8 mouse cellular contexts compared by ENCODE assay signal in the genomic region with DNA sequence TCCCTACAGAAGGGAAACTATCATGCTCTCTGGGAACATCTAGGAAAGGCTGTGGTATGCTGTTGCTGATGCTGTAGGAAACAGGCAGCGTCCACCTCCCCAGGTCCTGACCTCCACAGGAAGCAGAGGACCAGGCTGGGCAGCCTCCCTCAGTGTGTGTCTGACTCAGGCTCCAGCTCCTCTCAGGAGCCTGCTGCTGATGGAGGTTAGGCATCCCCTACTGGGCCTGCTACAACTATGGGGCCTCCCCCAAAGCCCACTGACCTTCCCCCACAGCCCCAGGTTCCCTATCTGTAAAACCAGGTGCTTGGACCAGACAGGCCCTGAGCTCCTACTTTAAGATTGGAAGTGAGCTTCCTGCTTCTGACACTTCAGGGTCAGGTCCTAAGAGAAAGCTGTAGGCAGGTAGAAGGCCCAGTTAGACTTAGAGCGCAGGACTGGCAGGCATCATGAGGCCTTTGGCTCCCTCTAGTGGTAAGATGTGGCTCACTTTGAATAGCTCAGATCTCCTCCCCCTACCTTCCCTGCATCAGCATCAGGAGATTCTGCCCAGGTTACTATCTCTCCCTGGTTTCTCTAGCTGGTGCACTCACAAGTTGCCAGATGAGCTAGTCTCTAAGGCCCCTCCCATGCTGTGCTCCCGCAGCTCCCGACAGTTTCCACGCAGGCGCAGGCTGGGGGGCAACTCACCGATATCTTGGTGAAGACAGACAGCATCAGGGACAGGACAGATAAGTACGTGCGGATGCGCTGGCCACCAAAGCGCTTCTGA. TPM values are rescaled to one million over a fixed set of nuclear protein-coding genes. Genes with fewer than 3 reads are reported as not detected.
DNase-seq lines count a peak whose midpoint lies in the region; ATAC-seq and TF ChIP-seq lines count a peak whose summit lies in the region.

No protein-coding gene starts in this region.

- peak; percentile 79 for DNase-seq in 416B (ENCODE audit: low read depth)
- peak; percentile 85 for DNase-seq in adrenal gland, postnatal 14 days
- peak; percentile 64 to 66 for DNase-seq in heart, adult 2 months
- peak; percentile 83 for DNase-seq in kidney, adult 2 months
- DNase-seq in limb, embryonic 10.5 days (ENCODE audit: low spot score), result peak; percentile 78
- DNase-seq in midbrain, embryonic 14.5 days, result peak; percentile 95
- DNase-seq in spleen, postnatal 36 days (ENCODE audit: low spot score in 2 of 2), result peak; percentile 67 to 69

- no peaks in the 10 kb centered on the region for H3K9me3 ChIP-seq in embryonic facial prominence, embryonic 12.5 days
- no peaks in the 10 kb centered on the region for H3K9me3 ChIP-seq in limb, embryonic 10.5 days (replicated peaks)
- H3K9me3 ChIP-seq in midbrain, embryonic 14.5 days (ENCODE audit: control insufficient read depth, low read length), result no peaks in the 10 kb centered on the region

- no peak for TF ChIP-seq POLR2A in heart, adult 2 months (IDR thresholded peaks at IDR 0.05; ENCODE audit: insufficient read depth, low read depth, low read length)
- no peak for TF ChIP-seq POLR2A in kidney, adult 2 months (IDR thresholded peaks at IDR 0.05; ENCODE audit: low read depth, low read length)

- H3K9ac ChIP-seq in embryonic facial prominence, embryonic 12.5 days, result no peak overlapping the region
- H3K9ac ChIP-seq in heart, adult 2 months (ENCODE audit: low read depth, low read length), result no peak overlapping the region
- H3K9ac ChIP-seq in midbrain, embryonic 14.5 days (replicated peaks; ENCODE audit: low read length), result no peak overlapping the region

- 0 out of 2 replicates have a peak, but pooled peaks have one; percentile 8 for ATAC-seq in embryonic facial prominence, embryonic 12.5 days (ENCODE audit: insufficient number of reproducible peaks, insufficient read depth, low FRiP score, low TSS enrichment)
- peak; percentile 77 for ATAC-seq in midbrain, embryonic 14.5 days (ENCODE audit: low FRiP score, low TSS enrichment)

- H3K4me1 ChIP-seq in embryonic facial prominence, embryonic 12.5 days, result no peaks in the 10 kb centered on the region
- no peaks in the 10 kb centered on the region for H3K4me1 ChIP-seq in heart, adult 2 months (ENCODE audit: control insufficient read depth, insufficient read depth, low read length)
- H3K4me1 ChIP-seq in kidney, adult 2 months (ENCODE audit: control insufficient read depth, insufficient read depth, low read length), result no peaks in the 10 kb centered on the region
- H3K4me1 ChIP-seq in limb, embryonic 10.5 days, result no peaks in the 10 kb centered on the region
- no peaks in the 10 kb centered on the region for H3K4me1 ChIP-seq in midbrain, embryonic 14.5 days (ENCODE audit: control insufficient read depth, insufficient read depth, low read length)

- no peak overlapping the region for H3K4me3 ChIP-seq in embryonic facial prominence, embryonic 12.5 days
- H3K4me3 ChIP-seq in heart, adult 2 months, result no peak overlapping the region
- H3K4me3 ChIP-seq in kidney, adult 2 months (ENCODE audit: insufficient read depth, low read depth, low read length), result no peak overlapping the region
- H3K4me3 ChIP-seq in limb, embryonic 10.5 days, result no peak overlapping the region
- H3K4me3 ChIP-seq in midbrain, embryonic 14.5 days (replicated peaks; ENCODE audit: low read depth, low read length), result no peak overlapping the region

- TF ChIP-seq CTCF in heart, adult 2 months (IDR thresholded peaks at IDR 0.05), result peak; percentile 95
- TF ChIP-seq CTCF in kidney, adult 2 months (conservative IDR thresholded peaks at IDR 0.05; ENCODE audit: insufficient read depth, insufficient read length, low read depth, low read length), result peak; percentile 99

- no peak overlapping the region for H3K27ac ChIP-seq in embryonic facial prominence, embryonic 12.5 days
- no peak overlapping the region for H3K27ac ChIP-seq in heart, adult 2 months
- H3K27ac ChIP-seq in kidney, adult 2 months (ENCODE audit: insufficient read depth, low read depth, low read length), result no peak overlapping the region
- no peak overlapping the region for H3K27ac ChIP-seq in limb, embryonic 10.5 days
- no peak overlapping the region for H3K27ac ChIP-seq in midbrain, embryonic 14.5 days (replicated peaks; ENCODE audit: low read depth, low read length)

- 42% methylated on average over 11 of the region's 11 CpGs for WGBS in embryonic facial prominence, embryonic 12.5 days
- WGBS in heart, adult 2 months, result 37% methylated on average over 11 of the region's 11 CpGs
- 53% methylated on average over 11 of the region's 11 CpGs for WGBS in kidney, adult 2 months
- WGBS in limb, embryonic 10.5 days, result 47% methylated on average over 11 of the region's 11 CpGs
- 46% methylated on average over 11 of the region's 11 CpGs for WGBS in midbrain, embryonic 14.5 days

- intact Hi-C loops in heart, adult 2 months (cut with DNase I), result loop anchor here (1.0 to 10.0 kb wide), 7 partner anchors 48 to 520 kb away; a partner anchor contains a TSS

- no peaks in the 10 kb centered on the region for H3K79me2 ChIP-seq in heart, adult 2 months (replicated peaks; ENCODE audit: control insufficient read depth, insufficient read depth, low read length)

- H3K27me3 ChIP-seq in embryonic facial prominence, embryonic 12.5 days, result peaks cover 4% of the 10 kb centered on the region; the same call in 1 of the 2 replicates
- no peaks in the 10 kb centered on the region for H3K27me3 ChIP-seq in heart, adult 2 months (ENCODE audit: control insufficient read depth, insufficient read depth, low read length)
- no peaks in the 10 kb centered on the region for H3K27me3 ChIP-seq in kidney, adult 2 months (replicated peaks; ENCODE audit: control insufficient read depth, insufficient read depth, low read length)
- peaks cover 10% of the 10 kb centered on the region; the same call in 1 of the 2 replicates for H3K27me3 ChIP-seq in limb, embryonic 10.5 days (ENCODE audit: low read depth, poor library complexity, severe bottlenecking)
- H3K27me3 ChIP-seq in midbrain, embryonic 14.5 days (ENCODE audit: control insufficient read depth, insufficient read depth, low read length), result no peaks in the 10 kb centered on the region

- peak; percentile 96 for TF ChIP-seq EP300 in heart, adult 2 months (IDR thresholded peaks at IDR 0.05; ENCODE audit: insufficient read depth, low read depth, low read length)

- no peak overlapping the region for H3K4me2 ChIP-seq in embryonic facial prominence, embryonic 12.5 days (replicated peaks)
- H3K4me2 ChIP-seq in midbrain, embryonic 14.5 days (ENCODE audit: low read length), result no peak overlapping the region

- H3K36me3 ChIP-seq in embryonic facial prominence, embryonic 12.5 days, result no peaks in the 10 kb centered on the region
- no peaks in the 10 kb centered on the region for H3K36me3 ChIP-seq in heart, adult 2 months (ENCODE audit: control insufficient read depth, insufficient read depth, low read length)
- H3K36me3 ChIP-seq in kidney, adult 2 months (ENCODE audit: control insufficient read depth, insufficient read depth, low read length), result no peaks in the 10 kb centered on the region
- no peaks in the 10 kb centered on the region for H3K36me3 ChIP-seq in limb, embryonic 10.5 days
- no peaks in the 10 kb centered on the region for H3K36me3 ChIP-seq in midbrain, embryonic 14.5 days (ENCODE audit: control insufficient read depth, insufficient read depth, low read length)

RNA-seq across cellular contexts. Expression of a gene that starts 6.1 kb away (rescaled TPM):
- total RNA-seq in adrenal gland, postnatal 14 days (2021), result not detected in 2 replicates
- 0.09 TPM in 1 of 2 replicates, not detected in the other for polyA plus RNA-seq in embryonic facial prominence, embryonic 12.5 days (2016; fragmentation: Nextera tagmentation; extraction: Ambion mirVana)
- total RNA-seq in heart, adult 2 months (2021), result not detected
- 0.09 TPM in 1 of 2 replicates, not detected in the other for polyA plus RNA-seq in heart, adult 2 months (2012; rRNA removed)
- polyA plus RNA-seq in kidney, adult 2 months (2012; rRNA removed), result 348 and 492 TPM in 2 replicates
- polyA plus RNA-seq in limb, embryonic 10.5 days (2016; fragmentation: Nextera tagmentation; extraction: Ambion mirVana), result 0.08 and 0.11 TPM in 2 replicates
- polyA plus RNA-seq in midbrain, embryonic 14.5 days (2014; fragmentation: Nextera tagmentation; extraction: Ambion mirVana), result not detected in 2 replicates

RNA-seq across cellular contexts. Expression of a gene that starts 30.6 kb away (rescaled TPM):
- total RNA-seq in adrenal gland, postnatal 14 days (2021), result 0.85 and 1.1 TPM in 2 replicates
- polyA plus RNA-seq in embryonic facial prominence, embryonic 12.5 days (2016; fragmentation: Nextera tagmentation; extraction: Ambion mirVana), result 1.5 and 1.9 TPM in 2 replicates
- total RNA-seq in heart, adult 2 months (2021), result under 1 TPM; 0.26 to 0.30 TPM
- polyA plus RNA-seq in heart, adult 2 months (2012; rRNA removed), result 0.20 and 0.29 TPM in 2 replicates
- 15.4 and 17.6 TPM in 2 replicates for polyA plus RNA-seq in kidney, adult 2 months (2012; rRNA removed)
- polyA plus RNA-seq in limb, embryonic 10.5 days (2016; fragmentation: Nextera tagmentation; extraction: Ambion mirVana), result 2.2 and 2.4 TPM in 2 replicates
- 0.11 and 0.16 TPM in 2 replicates for polyA plus RNA-seq in midbrain, embryonic 14.5 days (2014; fragmentation: Nextera tagmentation; extraction: Ambion mirVana)

RNA-seq across cellular contexts. Expression of a gene that starts 47.4 kb away (rescaled TPM):
- total RNA-seq in adrenal gland, postnatal 14 days (2021), result 25.9 and 27.9 TPM in 2 replicates
- polyA plus RNA-seq in embryonic facial prominence, embryonic 12.5 days (2016; fragmentation: Nextera tagmentation; extraction: Ambion mirVana), result 34.8 and 34.9 TPM in 2 replicates
- total RNA-seq in heart, adult 2 months (2021), result 1 to 10 TPM; 6.9 to 7.9 TPM
- polyA plus RNA-seq in heart, adult 2 months (2012; rRNA removed), result 5.5 and 8.4 TPM in 2 replicates
- polyA plus RNA-seq in kidney, adult 2 months (2012; rRNA removed), result 20.3 and 21.4 TPM in 2 replicates
- polyA plus RNA-seq in limb, embryonic 10.5 days (2016; fragmentation: Nextera tagmentation; extraction: Ambion mirVana), result 32.4 and 33.7 TPM in 2 replicates
- 50.3 and 51.4 TPM in 2 replicates for polyA plus RNA-seq in midbrain, embryonic 14.5 days (2014; fragmentation: Nextera tagmentation; extraction: Ambion mirVana)

Comparison
In these comparisons a context has a peak if more than half of its experiments do, and no peak if none do; other contexts are left out.
1. RNA of a gene that starts 6.1 kb away (polyA plus RNA-seq): 348 to 492 TPM in kidney, adult 2 months; 0.09 TPM in embryonic facial prominence, embryonic 12.5 days, 0.08 to 0.11 TPM in limb, embryonic 10.5 days, 0.09 TPM in heart, adult 2 months and not detected in midbrain, embryonic 14.5 days; every median in the first group is over 100 times any median in the second.
2. Peak in every context shown above with its lines, with median percentiles within 50 percentile points of each other: DNase-seq.